Mouse (Mus musculus): ENCODE data around the gene Tmem82. TPM values are rescaled to one million over a fixed set of nuclear protein-coding genes. Genes with fewer than 3 reads are reported as not detected.

Gene Tmem82
- polyA plus RNA-seq, 1 experiment = 0.94 TPM

DNA sequence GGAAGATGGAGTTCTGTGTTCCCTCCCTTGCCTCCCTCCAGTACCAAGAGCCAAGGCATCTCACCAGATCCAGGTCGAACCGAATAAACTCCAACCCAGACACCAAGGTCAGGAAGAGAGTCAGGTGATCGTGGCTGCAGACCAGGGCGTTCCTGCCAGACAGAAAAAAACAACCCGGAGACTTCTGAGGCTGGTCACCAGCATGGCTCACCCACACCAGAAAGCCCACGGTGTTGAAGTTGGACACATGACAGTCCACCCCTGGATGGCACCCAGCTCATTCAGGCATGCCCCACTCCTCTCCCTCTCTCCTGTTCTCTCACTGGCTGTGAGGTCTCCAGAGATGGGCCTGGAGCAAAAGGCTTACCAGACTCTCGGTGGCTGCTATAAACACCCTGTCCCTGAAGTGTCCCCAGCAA, 22.9 kb upstream of the Tmem82 start:
- no peak for DNase-seq (ENCODE audit: low spot score)

DNA sequence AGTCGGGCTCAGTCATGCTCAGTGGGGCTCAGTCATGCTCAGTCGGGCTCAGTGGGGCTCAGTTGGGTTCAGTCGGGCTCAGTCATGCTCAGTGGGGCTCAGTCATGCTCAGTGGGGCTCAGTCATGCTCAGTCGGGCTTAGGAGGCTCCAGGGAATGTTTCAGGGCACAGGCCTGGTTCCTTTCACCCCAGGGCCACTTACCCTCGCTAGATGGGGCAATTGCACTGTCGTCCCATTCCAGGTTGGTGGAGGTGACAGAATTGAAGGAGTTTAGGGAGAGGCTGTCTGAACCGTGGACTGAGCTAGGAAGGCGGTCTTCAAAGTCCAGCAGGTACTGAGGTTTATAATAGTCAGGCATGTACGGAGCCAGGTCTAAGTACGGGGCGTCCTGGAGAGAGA, 21.0 kb upstream of the Tmem82 start:
- no peak for DNase-seq (ENCODE audit: low spot score)

DNA sequence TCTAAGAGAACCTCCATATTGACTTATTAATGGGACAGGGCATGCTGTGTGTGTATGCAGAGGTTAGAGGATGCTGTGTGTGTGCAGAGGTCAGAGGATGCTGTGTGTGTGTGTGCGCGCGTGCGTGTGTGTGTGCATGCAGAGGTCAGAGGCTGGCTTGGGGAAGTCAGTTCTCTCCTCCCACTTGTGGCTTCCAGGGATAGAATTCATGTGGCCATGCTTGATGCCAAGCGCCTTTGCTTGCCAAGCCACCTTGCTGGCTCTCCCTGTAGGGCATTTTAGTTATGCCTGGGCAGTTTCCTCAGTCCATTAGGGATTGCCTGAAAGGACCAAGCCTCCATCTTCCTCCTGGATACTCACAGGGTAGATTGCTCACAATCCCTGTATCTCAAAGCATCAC, 18.3 kb upstream of the Tmem82 start:
- DNase-seq (ENCODE audit: low spot score) = no peak

DNA sequence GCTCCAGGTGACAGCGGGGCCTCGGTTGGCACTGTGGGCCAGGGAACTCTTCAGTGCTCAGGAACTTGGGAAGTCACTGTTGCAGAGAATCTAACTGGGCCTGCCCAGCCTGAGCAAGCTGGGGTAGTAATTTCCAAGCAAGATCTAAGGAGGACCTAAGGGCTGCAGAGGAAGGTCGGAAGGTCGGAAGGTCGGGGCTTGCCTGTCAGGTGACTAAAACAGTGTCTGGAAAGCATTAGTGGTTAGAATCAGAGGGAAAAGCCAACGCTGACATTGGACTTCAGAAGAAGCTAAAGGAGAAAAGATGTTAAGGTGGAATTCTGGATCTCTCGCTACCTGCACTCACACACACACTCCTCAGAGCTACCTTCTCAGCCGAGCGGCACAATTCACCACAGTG, 17.6 kb upstream of the Tmem82 start:
- no peak for DNase-seq (ENCODE audit: low spot score)

DNA sequence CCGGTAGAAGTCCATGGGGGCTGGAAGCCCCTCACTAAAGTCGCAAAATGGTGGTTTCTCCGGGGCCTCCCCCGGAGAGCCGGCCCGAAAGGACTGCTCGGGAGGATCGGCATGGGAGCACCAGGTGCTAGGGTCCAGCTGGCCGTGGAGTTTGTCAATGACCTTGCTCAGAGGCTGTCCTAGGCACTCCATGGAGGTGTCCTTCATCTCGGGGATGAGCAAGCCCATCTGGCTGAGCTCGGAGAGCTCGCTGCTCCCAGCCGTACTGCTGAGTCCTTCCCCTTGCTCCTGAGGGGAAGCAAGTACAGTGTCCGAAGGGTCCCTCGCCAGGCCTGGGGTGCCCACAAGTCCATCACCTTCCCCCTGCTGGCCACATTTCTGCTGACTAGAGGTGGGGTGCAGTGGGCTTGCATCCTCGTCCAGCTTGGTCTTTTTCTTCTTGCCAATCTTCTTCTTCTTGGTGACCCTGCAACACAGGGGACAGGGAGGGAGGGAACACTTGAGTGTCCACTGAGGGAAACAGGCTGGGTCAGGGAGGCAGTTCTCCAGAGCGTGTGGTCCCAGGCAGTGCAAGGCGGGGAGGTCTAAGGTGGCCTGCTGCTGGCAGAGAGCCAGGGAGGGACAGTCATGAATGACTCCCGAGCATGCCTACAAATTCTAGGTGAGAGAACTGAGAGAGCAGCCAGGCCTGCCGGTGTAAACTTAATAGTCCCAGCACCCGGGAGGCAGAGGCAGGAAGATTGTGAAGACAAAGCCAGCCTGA, 13.9 kb upstream of the Tmem82 start:
- DNase-seq (ENCODE audit: low spot score) = no peak

DNA sequence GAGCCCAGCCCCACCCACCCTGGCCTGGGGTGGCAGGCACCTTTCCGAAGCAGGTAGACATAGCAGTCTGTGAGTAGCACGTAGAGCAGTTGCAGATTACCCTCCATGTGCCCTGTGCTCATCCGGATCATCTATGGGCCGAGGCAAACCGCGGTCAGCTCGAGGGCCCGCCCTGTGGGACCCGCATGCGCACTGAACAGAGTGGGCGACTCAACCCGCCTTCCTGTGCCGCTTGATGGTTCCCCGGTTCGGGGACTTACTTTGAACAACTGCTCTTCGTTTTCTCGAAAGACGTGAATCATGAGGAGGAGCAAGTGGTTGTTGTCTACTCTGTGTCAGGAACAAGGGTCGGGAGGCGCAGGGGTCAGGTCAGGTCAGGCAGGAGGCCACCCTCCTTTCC, 12.8 kb upstream of the Tmem82 start:
- DNase-seq (ENCODE audit: low spot score) = no peak

DNA sequence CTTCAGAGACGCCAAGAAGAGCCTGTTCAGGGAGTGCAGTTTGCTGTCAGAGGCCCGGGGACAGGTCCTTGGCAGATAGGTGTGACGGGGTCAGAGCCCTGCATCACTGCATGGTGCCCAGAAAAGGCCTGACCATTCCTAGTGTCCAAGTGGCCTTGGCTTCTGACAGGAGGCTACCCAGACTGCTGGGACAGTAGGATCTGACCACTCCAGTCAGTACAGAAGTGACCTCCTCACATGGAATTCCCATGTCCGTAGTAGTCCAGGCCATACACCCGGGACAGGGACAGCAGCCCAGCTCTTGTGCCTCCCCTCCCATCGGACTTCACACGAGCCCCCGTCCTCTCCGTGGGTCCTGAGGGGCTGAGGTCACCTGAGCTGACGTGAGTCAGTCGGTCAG, 11.6 kb upstream of the Tmem82 start:
- no peak for DNase-seq (ENCODE audit: low spot score)

DNA sequence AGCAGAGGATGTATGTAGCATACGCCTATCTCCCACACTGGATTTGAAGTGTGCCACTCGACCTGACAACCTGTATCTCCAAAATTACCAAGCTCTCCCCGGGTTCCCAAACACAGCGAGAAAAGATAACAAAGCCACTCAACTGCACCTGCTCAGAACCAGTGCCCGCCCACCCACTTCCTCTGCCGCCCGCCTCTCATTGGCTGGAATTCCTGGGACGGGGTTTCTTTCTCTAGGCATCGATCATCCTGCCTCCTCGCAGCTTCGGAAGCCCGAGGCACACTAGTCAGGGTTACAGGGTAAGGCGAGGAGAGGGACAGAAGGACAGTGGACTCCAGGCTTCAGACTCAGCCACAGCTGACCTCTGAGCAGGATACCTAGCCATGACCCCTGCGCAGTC, 10.2 kb upstream of the Tmem82 start:
- DNase-seq (ENCODE audit: low spot score) = no peak

DNA sequence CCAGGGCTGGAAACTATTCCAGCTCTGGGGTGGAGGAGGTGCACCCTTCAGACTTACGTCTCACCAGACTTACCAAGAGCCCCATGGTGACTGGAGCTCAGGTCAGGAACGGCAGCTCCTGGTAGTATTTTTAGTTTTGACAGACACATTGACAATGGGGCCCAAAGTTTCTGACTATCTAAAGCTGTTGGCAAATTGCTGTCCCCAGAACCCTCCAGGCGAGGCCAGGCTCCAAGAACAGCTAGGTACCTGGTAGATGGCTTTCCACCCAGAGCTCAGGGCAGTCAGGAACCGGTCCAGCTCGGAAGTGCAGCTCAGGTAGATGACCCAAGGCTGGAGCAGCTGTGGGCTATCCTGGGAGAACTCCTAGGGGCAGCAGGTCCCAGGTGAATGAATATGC, 9.1 kb upstream of the Tmem82 start:
- DNase-seq (ENCODE audit: low spot score) = no peak

DNA sequence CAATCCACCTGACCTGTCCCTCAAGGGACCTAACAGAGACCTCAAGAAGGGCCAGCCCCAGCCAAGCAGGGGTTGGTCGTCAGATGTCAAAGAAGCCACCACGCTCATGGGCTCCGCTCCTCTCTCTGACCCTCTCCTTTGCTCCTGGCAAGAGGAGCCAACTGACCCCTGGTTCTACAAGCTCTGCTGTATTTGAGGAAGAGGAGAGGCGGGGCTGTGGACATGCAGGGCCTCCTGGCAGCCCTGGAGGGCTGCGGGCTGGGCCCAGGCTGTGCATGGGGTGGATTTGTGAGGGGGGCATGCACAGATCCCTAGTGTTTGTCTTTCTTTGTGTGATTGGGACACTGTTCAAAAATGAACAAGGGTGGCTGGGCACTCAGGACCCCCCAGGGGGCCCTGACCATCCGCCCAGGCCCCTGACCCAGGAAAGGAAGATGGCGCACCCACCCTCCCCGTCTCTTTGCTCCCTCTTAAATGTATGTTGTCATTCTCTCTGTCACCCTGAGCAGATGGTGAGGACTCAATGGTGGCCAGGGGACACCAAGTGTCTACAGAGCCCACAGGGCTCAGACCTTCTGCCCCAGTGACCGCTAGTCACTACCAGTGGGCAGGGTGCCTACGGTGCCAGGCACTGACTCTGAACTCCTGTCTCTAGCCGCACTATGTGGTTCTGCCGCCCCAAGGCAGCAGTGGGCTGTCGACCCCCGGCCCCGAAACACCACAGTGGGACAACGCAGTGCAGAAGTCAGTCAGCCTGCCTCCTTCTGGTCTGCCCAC, 7.5 kb upstream of the Tmem82 start:
- DNase-seq (ENCODE audit: low spot score) = no peak

DNA sequence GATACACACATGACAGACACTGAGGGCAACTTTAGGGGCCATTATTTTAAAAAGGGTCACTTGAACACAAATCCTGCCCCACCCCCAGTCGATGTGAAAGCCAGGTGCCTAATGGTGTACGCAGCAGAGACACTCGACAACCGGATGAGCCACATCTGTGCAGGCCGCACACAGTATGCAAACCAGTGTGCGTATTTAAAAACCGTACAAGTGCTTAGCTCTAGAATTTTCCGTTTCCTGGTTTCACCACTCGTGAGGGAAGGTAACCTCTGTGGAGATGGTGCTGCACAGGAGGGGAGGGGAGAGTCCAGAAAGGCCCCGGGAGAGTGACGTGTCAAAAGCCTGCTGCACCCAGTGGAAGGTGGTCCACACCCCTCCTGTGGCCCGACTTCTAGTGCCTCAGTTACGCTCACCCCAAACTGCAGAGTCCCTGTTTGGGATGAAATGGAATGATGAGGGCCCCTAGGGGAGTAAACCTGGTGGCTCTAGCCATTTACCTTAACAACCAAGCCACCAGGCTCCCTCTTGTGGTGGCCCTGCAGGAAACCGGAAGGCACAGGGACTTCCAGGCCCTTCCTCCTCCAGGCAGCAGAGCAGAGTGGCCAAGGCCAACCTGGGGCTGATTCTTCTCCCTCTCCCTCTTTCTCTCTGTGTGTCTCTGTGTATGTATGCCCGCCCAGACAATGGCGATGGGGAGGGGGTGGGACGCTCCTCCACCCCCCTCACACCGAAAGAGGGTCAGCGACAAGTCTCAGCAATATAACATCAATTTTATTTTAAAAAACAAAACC, 6.7 kb upstream of the Tmem82 start:
- no peak for DNase-seq (ENCODE audit: low spot score)

DNA sequence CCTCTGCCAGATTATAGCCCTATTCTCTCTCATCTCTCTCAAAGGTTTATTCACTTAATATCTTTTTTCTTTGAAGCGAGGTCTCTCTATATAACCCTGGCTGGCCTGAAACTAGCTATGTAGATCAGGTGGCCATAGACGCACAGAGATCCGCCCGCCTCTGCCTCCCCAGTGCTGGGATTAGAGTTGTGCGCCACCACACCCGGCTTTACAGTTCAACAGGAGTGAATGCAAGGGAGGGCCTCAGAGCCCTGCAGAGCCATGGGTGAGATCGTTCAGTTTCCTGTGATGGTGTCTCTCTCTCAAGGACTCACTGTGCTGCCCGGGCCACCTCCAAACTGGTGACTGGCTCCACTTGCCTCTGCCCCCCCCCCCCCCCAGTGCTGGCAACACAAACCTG, 5.7 kb upstream of the Tmem82 start:
- no peak for DNase-seq (ENCODE audit: low spot score)

DNA sequence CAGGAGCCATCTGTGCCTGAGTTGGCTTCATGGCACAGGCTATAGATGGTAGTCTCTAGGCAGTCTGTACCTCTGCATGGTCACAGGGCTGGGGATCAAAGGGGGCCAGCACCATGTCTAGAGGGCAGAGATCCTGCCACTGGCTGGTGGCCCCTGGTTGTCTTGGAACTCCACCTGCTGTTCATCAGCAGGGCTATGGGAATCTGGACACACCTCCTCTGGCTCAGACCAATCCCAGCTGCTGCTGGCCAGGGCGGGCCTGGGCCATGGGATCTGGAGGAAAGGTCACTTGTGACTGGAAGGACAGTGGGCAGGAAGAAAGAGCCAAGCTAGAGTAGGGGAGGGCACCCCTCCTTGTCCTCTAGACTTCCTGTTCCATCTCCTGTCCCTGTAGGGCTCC, 5.2 kb upstream of the Tmem82 start, which contains the start of gene Slc25a34:
Slc25a34 (minus strand) TSS at position 156 of the 400 bp plus-strand sequence.
- no peak for DNase-seq (ENCODE audit: low spot score)

DNA sequence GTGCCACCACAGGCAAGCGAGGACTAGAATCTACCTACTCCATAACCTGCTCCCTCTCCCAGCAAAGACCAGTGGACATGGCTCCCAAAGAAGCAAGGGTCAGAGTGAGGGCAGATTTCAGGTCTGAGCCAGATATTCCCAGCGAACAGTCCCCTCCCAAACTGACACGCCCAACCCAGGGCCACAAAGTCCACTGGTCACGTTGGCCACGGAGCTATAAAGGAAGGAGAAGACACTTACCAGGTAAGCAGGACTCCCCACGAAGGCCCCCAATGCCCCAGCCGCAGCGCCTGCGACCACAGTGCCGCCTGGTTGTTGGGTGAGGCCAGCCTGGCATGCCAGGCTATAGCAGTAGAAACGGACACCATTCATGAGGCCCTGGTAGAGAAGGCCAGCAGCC, 4.6 kb upstream of the Tmem82 start:
- no peak for DNase-seq (ENCODE audit: low spot score)

DNA sequence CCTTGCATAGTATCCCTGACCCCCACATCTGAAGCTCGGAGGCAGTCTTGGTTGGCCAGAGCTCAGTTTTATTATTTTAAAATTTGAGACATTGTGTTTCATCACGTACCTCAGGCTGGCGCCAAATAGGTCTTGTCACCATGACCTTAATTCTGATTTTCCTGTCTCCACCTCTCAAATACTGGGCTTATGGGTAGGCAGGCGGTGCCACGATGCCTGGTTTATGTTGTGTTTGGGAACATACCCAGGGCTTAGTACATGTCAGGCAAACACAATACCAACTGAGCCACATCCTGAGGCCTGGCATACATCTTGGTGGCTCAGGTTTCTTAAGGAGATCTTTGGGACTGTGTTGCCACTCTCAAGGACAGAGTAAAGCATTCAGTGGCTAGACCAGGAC, 4.1 kb upstream of the Tmem82 start:
- DNase-seq (ENCODE audit: low spot score) = no peak

DNA sequence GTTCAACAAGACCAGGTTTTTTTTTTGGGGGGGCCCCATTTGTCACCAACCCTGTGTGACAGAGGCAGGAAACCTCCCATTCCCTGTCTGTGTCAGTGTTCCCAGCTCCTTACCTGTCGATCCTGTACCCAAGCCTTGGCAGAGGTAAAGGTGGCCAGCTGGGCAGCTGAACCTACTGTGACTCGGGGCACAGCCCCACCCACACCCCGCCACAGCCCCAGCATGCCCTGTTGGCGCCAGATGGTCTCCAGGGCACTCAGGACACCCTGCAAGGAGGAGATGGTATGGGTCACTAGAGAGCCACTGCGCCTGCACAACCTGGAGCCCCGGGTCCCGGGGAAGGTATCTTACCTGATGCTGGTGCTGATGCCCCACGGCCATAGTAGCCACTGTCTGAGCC, 3.7 kb upstream of the Tmem82 start:
- no peak for DNase-seq (ENCODE audit: low spot score)

DNA sequence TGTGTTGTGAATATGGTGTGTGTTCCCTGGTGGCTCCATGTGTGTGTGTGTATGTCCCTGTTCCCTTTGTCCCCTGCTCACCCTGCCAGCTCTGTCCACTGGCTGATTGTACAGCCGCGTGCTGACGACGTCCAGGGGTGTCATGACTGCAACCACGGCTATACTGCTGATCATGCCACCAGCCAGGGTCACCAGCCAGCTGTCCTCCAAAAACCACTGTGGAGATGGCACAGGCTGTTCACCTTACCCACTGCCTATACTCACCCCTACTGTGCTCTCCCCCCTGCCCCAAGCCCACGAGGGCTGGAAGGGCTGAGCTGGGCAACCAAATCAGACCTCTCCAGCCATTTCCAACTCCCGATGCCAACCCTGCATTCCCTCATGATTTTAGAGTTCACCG, 2.9 kb upstream of the Tmem82 start:
- DNase-seq (ENCODE audit: low spot score) = no peak

DNA sequence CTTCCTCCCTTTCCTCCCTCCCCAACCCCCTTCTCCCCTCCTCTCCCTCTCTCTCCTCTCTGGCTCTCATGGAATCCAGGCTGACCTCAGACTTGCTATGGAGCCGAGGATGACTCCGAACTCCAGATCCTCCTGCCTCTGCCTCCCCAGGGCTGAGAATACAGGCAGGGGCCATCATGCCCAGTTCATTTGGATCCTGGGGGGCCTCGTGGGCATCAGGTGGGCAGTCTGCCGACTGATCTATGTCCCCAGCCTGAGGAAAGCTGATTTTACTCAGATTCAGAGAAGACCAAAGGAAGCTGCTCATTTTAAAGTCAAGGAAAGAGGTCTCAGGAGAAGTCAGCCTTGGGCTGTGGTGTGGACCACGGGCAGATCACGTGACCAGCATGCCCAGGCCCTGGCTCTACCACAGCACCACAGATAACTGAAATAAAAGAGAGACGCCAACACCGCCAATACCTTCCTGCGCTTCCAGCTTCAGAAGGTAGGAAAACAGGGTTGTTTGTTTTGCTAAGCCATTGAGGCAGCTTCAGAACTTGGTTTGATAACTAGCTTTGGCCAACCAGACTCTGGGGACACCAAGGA, 958 bp upstream of the Tmem82 start:
- DNase-seq (ENCODE audit: low spot score) = no peak

DNA sequence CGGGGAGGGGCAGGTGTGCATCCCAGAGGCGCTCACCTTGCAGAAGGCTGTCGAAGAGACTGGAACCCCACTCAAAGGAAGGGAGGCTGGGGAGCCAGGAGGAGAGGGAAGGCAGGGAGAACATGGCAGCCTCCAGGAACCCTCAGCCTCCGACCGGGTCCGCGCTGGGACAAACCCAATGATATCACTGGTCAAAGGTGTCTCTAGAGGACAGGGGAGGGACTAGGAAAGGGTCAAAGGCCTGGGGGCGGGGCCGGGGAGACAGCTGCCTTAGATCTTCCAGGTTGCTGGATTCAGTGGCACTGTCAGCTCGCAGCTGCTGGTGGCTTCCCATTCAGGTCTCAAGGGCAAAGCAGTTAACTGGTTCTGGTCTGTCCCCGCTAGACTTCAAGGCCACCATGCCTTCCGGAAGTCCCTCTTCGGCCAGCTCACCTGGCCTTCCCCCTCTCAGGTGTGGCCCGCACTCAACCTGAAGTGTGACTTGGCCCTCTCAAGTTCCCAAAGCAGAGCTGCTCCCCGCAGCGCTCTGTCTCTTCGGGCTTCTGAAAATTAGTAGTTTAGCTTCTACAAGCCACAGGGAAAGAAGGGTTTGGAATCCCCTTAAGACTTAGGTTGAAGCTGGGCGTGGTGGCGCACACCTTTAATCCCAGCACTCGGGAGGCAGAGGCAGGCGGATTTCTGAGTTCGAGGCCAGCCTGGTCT, 419 bp downstream of the Tmem82 start:
- no peak for DNase-seq (ENCODE audit: low spot score)

DNA sequence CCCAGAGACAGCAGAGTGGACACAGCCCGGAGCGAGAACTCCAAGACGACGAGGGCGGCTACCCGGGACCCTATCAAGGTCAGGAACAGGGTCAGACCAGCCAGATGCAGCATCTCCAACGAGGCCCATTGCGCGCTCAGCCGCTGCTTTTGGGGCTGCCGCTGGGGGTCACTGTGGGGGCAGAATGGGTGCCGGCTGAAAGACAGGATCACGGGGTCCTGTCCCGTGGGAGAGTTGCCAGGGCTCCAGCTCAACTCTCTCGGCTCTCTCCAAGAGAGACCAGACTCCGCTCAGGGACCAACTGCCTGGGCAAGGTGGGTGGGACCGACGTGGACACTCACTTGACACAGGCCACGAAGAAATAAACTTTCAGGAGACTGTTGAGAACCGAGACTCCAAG, 1.1 kb downstream of the Tmem82 start:
- no peak for DNase-seq (ENCODE audit: low spot score)

DNA sequence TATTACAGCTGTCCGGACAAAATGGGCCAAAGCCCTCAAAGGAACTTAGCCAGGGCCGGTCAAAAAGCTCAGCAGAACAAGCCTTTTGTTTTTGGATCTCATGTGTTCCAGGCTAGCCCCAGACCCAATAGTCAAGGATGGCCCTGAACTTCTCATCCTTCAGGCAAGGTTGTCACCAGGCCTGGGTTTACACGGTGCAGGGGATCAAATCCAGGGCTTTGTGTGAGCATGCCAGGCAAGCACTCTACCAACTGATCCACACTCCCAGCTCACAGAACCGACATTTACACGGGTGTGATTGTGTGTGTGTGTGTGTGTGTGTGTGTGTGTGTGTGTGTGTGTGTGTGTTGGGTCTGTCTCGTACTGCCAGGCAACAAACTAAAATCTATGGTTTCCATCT, 1.6 kb downstream of the Tmem82 start:
- no peak for DNase-seq (ENCODE audit: low spot score)

DNA sequence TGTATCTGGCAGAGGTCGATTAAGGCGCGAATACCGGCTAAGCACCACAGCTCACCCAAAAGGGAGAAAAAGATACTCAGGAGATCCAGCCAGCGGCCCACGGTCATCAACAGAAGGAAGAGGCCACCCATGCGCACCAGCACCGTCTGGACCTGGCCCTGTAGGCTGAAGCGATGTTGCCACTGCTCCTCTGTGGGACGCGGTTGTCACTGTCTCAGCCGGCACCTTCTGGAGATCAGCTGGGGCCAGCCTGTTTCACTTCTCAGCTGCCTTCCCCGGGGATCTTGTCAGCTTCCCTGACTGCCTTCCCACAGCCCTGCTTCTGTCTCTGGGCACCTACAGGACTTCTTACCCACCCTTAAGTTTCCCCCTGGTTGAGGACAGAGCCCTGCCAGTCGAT, 3.5 kb downstream of the Tmem82 start:
- no peak for DNase-seq (ENCODE audit: low spot score)
